Mouse (Mus musculus) left cerebral cortex, adult 9 months (tissue): Measurements from ENCODE around the gene Wbp1l.

Experiments
- DNase-seq, 2 experiments: peaks; one replicate each; pipeline ENCODE4 v3.0.0; 2022; ENCODE audit warnings: low spot score in 2 of 2

Wbp1l gene

GRCm38 (mm10) chr19:46658348-46658747 is 59.5 kb downstream of the Wbp1l start:
- DNase-seq: no peak

GRCm38 (mm10) chr19:46658851-46659250 is 60.0 kb downstream of the Wbp1l start:
- DNase-seq: no peak

GRCm38 (mm10) chr19:46661511-46661910 is 62.6 kb downstream of the Wbp1l start:
- no peak for DNase-seq

GRCm38 (mm10) chr19:46662214-46662613 is 63.3 kb downstream of the Wbp1l start:
- DNase-seq: no peak

- DNase-seq: no peak
Observed at GRCm38 (mm10) chr19:46662784-46663183, 63.9 kb downstream of the Wbp1l start.

- DNase-seq: no peak
Observed at GRCm38 (mm10) chr19:46665474-46665873, 66.6 kb downstream of the Wbp1l start.

GRCm38 (mm10) chr19:46667300-46667699 is 68.4 kb downstream of the Wbp1l start:
- no peak for DNase-seq

GRCm38 (mm10) chr19:46668263-46668662 is 69.4 kb downstream of the Wbp1l start:
- DNase-seq: no peak

- no peak for DNase-seq
Observed at GRCm38 (mm10) chr19:46669802-46670201, 70.9 kb downstream of the Wbp1l start.

- peak in 1 of 2 experiments; percentile 59 for DNase-seq
Observed at GRCm38 (mm10) chr19:46670691-46671090, 71.8 kb downstream of the Wbp1l start.

GRCm38 (mm10) chr19:46672766-46673418 is 74.0 kb downstream of the Wbp1l start, which contains the start of gene Cyp17a1:
TSS of gene Cyp17a1 (minus strand) at chr19:46673172.
- DNase-seq: no peak

- no peak for DNase-seq
Observed at GRCm38 (mm10) chr19:46675641-46676040, 76.8 kb downstream of the Wbp1l start.

- DNase-seq: no peak
Observed at GRCm38 (mm10) chr19:46679720-46680383, 81.0 kb downstream of the Wbp1l start.

GRCm38 (mm10) chr19:46689460-46690372 is 90.8 kb downstream of the Wbp1l start, which contains the start of gene Borcs7:
TSS of gene Borcs7 (plus strand) at chr19:46689906.
- DNase-seq: peak; percentile 73 to 90

GRCm38 (mm10) chr19:46690387-46690786 is 91.5 kb downstream of the Wbp1l start:
- DNase-seq: no peak

- DNase-seq: no peak
Observed at GRCm38 (mm10) chr19:46691078-46691477, 92.2 kb downstream of the Wbp1l start.

- no peak for DNase-seq
Observed at GRCm38 (mm10) chr19:46693146-46693545, 94.3 kb downstream of the Wbp1l start.

- DNase-seq: no peak
Observed at GRCm38 (mm10) chr19:46696482-46696881, 97.6 kb downstream of the Wbp1l start.

- no peak for DNase-seq
Observed at GRCm38 (mm10) chr19:46696943-46697342, 98.1 kb downstream of the Wbp1l start.

GRCm38 (mm10) chr19:46697840-46698517 is 99.1 kb downstream of the Wbp1l start:
- DNase-seq: no peak

GRCm38 (mm10) chr19:46699011-46699481 is 100.2 kb downstream of the Wbp1l start:
- DNase-seq: peak in 1 of 2 experiments; percentile 35
